Mouse (Mus musculus): ENCODE measurements at regions not wholly inside any gene's neighbourhood (a gene's known extent, or its start where the extent isn't known, plus 50 kb on each side); places are given as distances from the start of the nearest gene placed in this dataset.

- peak; percentile 53 for DNase-seq
- peak; percentile 54 for TF ChIP-seq CTCF (IDR thresholded peaks at IDR 0.05)
- H3K4me3 ChIP-seq: no peak overlapping the region
- intact Hi-C loops (cut with DNase I): loop anchor here (5.0 to 10.0 kb wide), 2 partner anchors 180 to 253 kb away; partner anchors contain the start of gene Irs2
- no peak overlapping the region for H3K27ac ChIP-seq
These were observed 180.7 kb downstream of the Irs2 start for GRCm38 (mm10) chr8:10827560-10827959.

GRCm38 (mm10) chr8:10825981-10826380, 182.3 kb downstream of the Irs2 start:
- DNase-seq: no peak
- Histone ChIP-seq H3K27ac (no peak overlapping the region), H3K4me3 (no peak overlapping the region)
- TF ChIP-seq CTCF (IDR thresholded peaks at IDR 0.05): no peak
- intact Hi-C loops (cut with DNase I): loop anchor here (5.0 to 10.0 kb wide), 2 partner anchors 181 to 251 kb away; partner anchors contain the start of gene Irs2

GRCm38 (mm10) chr8:10825192-10825926, 182.9 kb downstream of the Irs2 start:
- intact Hi-C loops (cut with DNase I): loop anchor here (5.0 to 10.0 kb wide), 2 partner anchors 182 to 251 kb away; partner anchors contain the start of gene Irs2
- peak; percentile 38 for DNase-seq
- H3K27ac ChIP-seq: no peak overlapping the region; the same call in 1 of the 2 replicates
- TF ChIP-seq CTCF (IDR thresholded peaks at IDR 0.05): no peak
- no peak overlapping the region for H3K4me3 ChIP-seq

- Histone ChIP-seq H3K4me3 (no peak overlapping the region), H3K27ac (no peak overlapping the region)
- no peak for DNase-seq
- intact Hi-C loops (cut with DNase I): loop anchor here (10.0 kb wide), 1 partner anchor 247 kb away; no protein-coding TSS in a partner anchor
- TF ChIP-seq CTCF (IDR thresholded peaks at IDR 0.05): no peak
These were observed 186.4 kb downstream of the Irs2 start for GRCm38 (mm10) chr8:10821901-10822300.

- no peak for DNase-seq
- no peak for TF ChIP-seq CTCF (IDR thresholded peaks at IDR 0.05)
- Histone ChIP-seq H3K4me3 (no peak overlapping the region), H3K27ac (no peak overlapping the region)
- intact Hi-C loops (cut with DNase I): no loop called here
These were observed 193.8 kb downstream of the Irs2 start for GRCm38 (mm10) chr8:10814499-10814898.

GRCm38 (mm10) chr8:10812060-10812670, 196.1 kb downstream of the Irs2 start:
- TF ChIP-seq CTCF (IDR thresholded peaks at IDR 0.05): no peak
- no peak overlapping the region for H3K4me3 ChIP-seq
- no peak overlapping the region for H3K27ac ChIP-seq
- peak; percentile 31 for DNase-seq
- intact Hi-C loops (cut with DNase I): no loop called here

- TF ChIP-seq CTCF (IDR thresholded peaks at IDR 0.05): no peak
- intact Hi-C loops (cut with DNase I): no loop called here
These were observed 201.2 kb downstream of the Irs2 start for GRCm38 (mm10) chr8:10807040-10807439.

GRCm38 (mm10) chr8:10805405-10806151, 202.7 kb downstream of the Irs2 start:
- intact Hi-C loops (cut with DNase I): no loop called here
- H3K27ac ChIP-seq: no peak overlapping the region
- H3K4me3 ChIP-seq: no peak overlapping the region
- no peak for DNase-seq
- no peak for TF ChIP-seq CTCF (IDR thresholded peaks at IDR 0.05)

More at GRCm38 (mm10) chr8:10807040-10807439, 201.2 kb downstream of the Irs2 start:
- DNase-seq: no peak
- Histone ChIP-seq H3K4me3 (no peak overlapping the region), H3K27ac (no peak overlapping the region)

- intact Hi-C loops (cut with DNase I): no loop called here
- H3K27ac ChIP-seq: no peak overlapping the region
These were observed 203.3 kb downstream of the Irs2 start for GRCm38 (mm10) chr8:10804974-10805373.

GRCm38 (mm10) chr8:10802003-10802402, 206.3 kb downstream of the Irs2 start:
- no peak for DNase-seq
- no peak overlapping the region for H3K4me3 ChIP-seq
- TF ChIP-seq CTCF (IDR thresholded peaks at IDR 0.05): no peak
- intact Hi-C loops (cut with DNase I): no loop called here
- peak overlapping the region; percentile 24; the same call in 1 of the 2 replicates for H3K27ac ChIP-seq

More at GRCm38 (mm10) chr8:10804974-10805373, 203.3 kb downstream of the Irs2 start:
- DNase-seq: no peak
- no peak for TF ChIP-seq CTCF (IDR thresholded peaks at IDR 0.05)
- no peak overlapping the region for H3K4me3 ChIP-seq

- intact Hi-C loops (cut with DNase I): no loop called here
These were observed 206.7 kb downstream of the Irs2 start for GRCm38 (mm10) chr8:10801580-10801979.

GRCm38 (mm10) chr8:10798444-10798843, 209.8 kb downstream of the Irs2 start:
- H3K4me3 ChIP-seq: no peak overlapping the region
- TF ChIP-seq CTCF (IDR thresholded peaks at IDR 0.05): no peak
- intact Hi-C loops (cut with DNase I): no loop called here

More at GRCm38 (mm10) chr8:10801580-10801979, 206.7 kb downstream of the Irs2 start:
- H3K27ac ChIP-seq: peak overlapping the region; percentile 35; the same call in 1 of the 2 replicates
- TF ChIP-seq CTCF (IDR thresholded peaks at IDR 0.05): no peak
- no peak for DNase-seq
- H3K4me3 ChIP-seq: no peak overlapping the region

More at GRCm38 (mm10) chr8:10798444-10798843, 209.8 kb downstream of the Irs2 start:
- DNase-seq: no peak
- H3K27ac ChIP-seq: no peak overlapping the region
